In genomic region chr5:8797987-8798751, GRCm38 (mm10) we compare ENCODE assay signal across 8 mouse cellular contexts. TPM values are rescaled to one million over a fixed set of nuclear protein-coding genes. Genes with fewer than 3 reads are reported as not detected.
A peak's percentile ranks its signal among the peaks of the same experiment; 100 is the strongest.
DNase-seq lines count a peak whose midpoint lies in the region; ATAC-seq and TF ChIP-seq lines count a peak whose summit lies in the region.

Gene Abcb1b, plus strand, starts transcription at chr5:8798147.

- no peak for TF ChIP-seq POLR2A in ES-Bruce4 (IDR thresholded peaks at IDR 0.05; ENCODE audit: insufficient read depth, low read length)

- H3K27ac ChIP-seq in ES-Bruce4 (ENCODE audit: insufficient read depth, low read length) = no peak within 1 kb of the TSS
- H3K27ac ChIP-seq in forebrain, embryonic 14.5 days (ENCODE audit: low read depth, low read length) = no peak within 1 kb of the TSS
- H3K27ac ChIP-seq in liver, embryonic 16.5 days (ENCODE audit: low read length) = no peak within 1 kb of the TSS
- no peak within 1 kb of the TSS for H3K27ac ChIP-seq in neural tube, embryonic 11.5 days (ENCODE audit: low read depth, low read length)
- H3K27ac ChIP-seq in stomach, postnatal 0 days (replicated peaks) = 0 out of 2 replicates have a peak within 1 kb of the TSS, but pooled peaks have one; percentile 13

- TF ChIP-seq CTCF in ES-Bruce4 (IDR thresholded peaks at IDR 0.05; ENCODE audit: low read depth, low read length) = no peak
- TF ChIP-seq CTCF in stomach, postnatal 0 days (IDR thresholded peaks at IDR 0.05; ENCODE audit: low read depth) = no peak

- DNase-seq in cerebellum, adult 11 months = peak; percentile 1
- peak; percentile 66 for DNase-seq in forebrain, embryonic 14.5 days (ENCODE audit: low spot score)
- DNase-seq in heart, postnatal 10 days = peak; percentile 56 to 67
- peak; percentile 39 to 47 for DNase-seq in kidney, postnatal 4 days
- DNase-seq in neural tube, embryonic 11.5 days (ENCODE audit: low spot score) = peak; percentile 67
- DNase-seq in stomach, postnatal 0 days (ENCODE audit: low spot score) = peak; percentile 42

- H3K4me2 ChIP-seq in forebrain, embryonic 14.5 days (ENCODE audit: low read length) = peak within 1 kb of the TSS; percentile 99
- peak within 1 kb of the TSS; percentile 79 for H3K4me2 ChIP-seq in liver, embryonic 16.5 days (ENCODE audit: low read depth, low read length)
- peak within 1 kb of the TSS; percentile 98 for H3K4me2 ChIP-seq in neural tube, embryonic 11.5 days (ENCODE audit: low read depth)
- peak within 1 kb of the TSS; percentile 89 for H3K4me2 ChIP-seq in stomach, postnatal 0 days (replicated peaks; ENCODE audit: low read depth)

- H3K4me3 ChIP-seq in ES-Bruce4 (ENCODE audit: low read depth, low read length) = peak within 1 kb of the TSS; percentile 77
- H3K4me3 ChIP-seq in forebrain, embryonic 14.5 days (ENCODE audit: low read depth, low read length) = peak within 1 kb of the TSS; percentile 50
- peak within 1 kb of the TSS; percentile 53 for H3K4me3 ChIP-seq in liver, embryonic 16.5 days (ENCODE audit: low read depth, low read length)
- H3K4me3 ChIP-seq in neural tube, embryonic 11.5 days (ENCODE audit: low read depth, low read length) = peak within 1 kb of the TSS; percentile 50
- H3K4me3 ChIP-seq in stomach, postnatal 0 days (ENCODE audit: low read depth, low read length) = peak within 1 kb of the TSS; percentile 54

- whole genome bisulfite sequencing in forebrain, embryonic 14.5 days = under 1% methylated on average over 48 of the region's 48 CpGs
- under 1% methylated on average over 48 of the region's 48 CpGs for WGBS in liver, embryonic 16.5 days (ENCODE audit: insufficient replicate concordance)
- 1% methylated on average over 48 of the region's 48 CpGs for WGBS in neural tube, embryonic 11.5 days
- under 1% methylated on average over 44 of the region's 48 CpGs for WGBS in stomach, postnatal 0 days

- H3K36me3 ChIP-seq in ES-Bruce4 (ENCODE audit: control insufficient read depth, insufficient read depth, low read length, poor library complexity, severe bottlenecking) = no peaks in the 10 kb centered on the region
- no peaks in the 10 kb centered on the region for H3K36me3 ChIP-seq in forebrain, embryonic 14.5 days (ENCODE audit: control insufficient read depth, insufficient read depth, low read length)
- H3K36me3 ChIP-seq in liver, embryonic 16.5 days (ENCODE audit: control insufficient read depth, insufficient read depth) = no peaks in the 10 kb centered on the region
- no peaks in the 10 kb centered on the region for H3K36me3 ChIP-seq in neural tube, embryonic 11.5 days (ENCODE audit: control insufficient read depth, insufficient read depth, low read length)
- H3K36me3 ChIP-seq in stomach, postnatal 0 days (ENCODE audit: control insufficient read depth, insufficient read depth, low read length) = no peaks in the 10 kb centered on the region

- intact Hi-C loops in heart, postnatal 10 days (cut with DNase I) = no loop called here

- TF ChIP-seq EP300 in ES-Bruce4 (IDR thresholded peaks at IDR 0.05; ENCODE audit: insufficient read depth, low read depth, low read length) = no peak
- TF ChIP-seq EP300 in stomach, postnatal 0 days (optimal IDR thresholded peaks at IDR 0.05) = no peak

- peak within 1 kb of the TSS; percentile 70 for H3K9ac ChIP-seq in ES-Bruce4 (ENCODE audit: low read depth, poor library complexity, severe bottlenecking)
- H3K9ac ChIP-seq in forebrain, embryonic 14.5 days (ENCODE audit: low read length) = peak within 1 kb of the TSS; percentile 59
- H3K9ac ChIP-seq in liver, embryonic 16.5 days (ENCODE audit: low read depth, low read length) = peak within 1 kb of the TSS; percentile 35; the same call in 1 of the 2 replicates
- H3K9ac ChIP-seq in neural tube, embryonic 11.5 days (ENCODE audit: low read length) = peak within 1 kb of the TSS; percentile 60
- peak within 1 kb of the TSS; percentile 61 for H3K9ac ChIP-seq in stomach, postnatal 0 days (ENCODE audit: low read length)

- H3K27me3 ChIP-seq in ES-Bruce4 (ENCODE audit: control insufficient read depth, insufficient read depth, low read length, poor library complexity, severe bottlenecking) = no peaks in the 10 kb centered on the region
- H3K27me3 ChIP-seq in forebrain, embryonic 14.5 days (replicated peaks; ENCODE audit: control insufficient read depth, insufficient read depth, low read length) = no peaks in the 10 kb centered on the region
- H3K27me3 ChIP-seq in liver, embryonic 16.5 days (ENCODE audit: control insufficient read depth, insufficient read depth, low read depth, low read length) = peaks cover 8% of the 10 kb centered on the region
- no peaks in the 10 kb centered on the region for H3K27me3 ChIP-seq in neural tube, embryonic 11.5 days (ENCODE audit: control insufficient read depth, insufficient read depth, low read length)
- no peaks in the 10 kb centered on the region for H3K27me3 ChIP-seq in stomach, postnatal 0 days (ENCODE audit: control insufficient read depth, insufficient read depth, low read length)

- ATAC-seq in forebrain, embryonic 14.5 days = peak; percentile 91
- peak; percentile 43; the same call in 1 of the 2 replicates for ATAC-seq in liver, embryonic 16.5 days (ENCODE audit: low read depth)
- peak; percentile 84 for ATAC-seq in neural tube, embryonic 11.5 days (ENCODE audit: insufficient read depth, low FRiP score, low TSS enrichment)
- peak; percentile 78 for ATAC-seq in stomach, postnatal 0 days (ENCODE audit: low FRiP score, low TSS enrichment)

- no peaks in the 10 kb centered on the region for H3K4me1 ChIP-seq in ES-Bruce4 (ENCODE audit: control insufficient read depth, insufficient read depth, low read length)
- H3K4me1 ChIP-seq in forebrain, embryonic 14.5 days (ENCODE audit: control insufficient read depth, insufficient read depth, low read length) = peaks cover 4% of the 10 kb centered on the region; the same call in 1 of the 2 replicates
- H3K4me1 ChIP-seq in liver, embryonic 16.5 days (ENCODE audit: control insufficient read depth, low read depth, low read length) = no peaks in the 10 kb centered on the region
- no peaks in the 10 kb centered on the region for H3K4me1 ChIP-seq in neural tube, embryonic 11.5 days (ENCODE audit: control insufficient read depth, insufficient read depth, low read length)
- H3K4me1 ChIP-seq in stomach, postnatal 0 days (replicated peaks; ENCODE audit: control insufficient read depth, insufficient read depth) = no peaks in the 10 kb centered on the region

- H3K9me3 ChIP-seq in ES-Bruce4 (replicated peaks; ENCODE audit: control insufficient read depth, insufficient read depth, low read length, poor library complexity, severe bottlenecking) = no peaks in the 10 kb centered on the region
- H3K9me3 ChIP-seq in forebrain, embryonic 14.5 days (replicated peaks; ENCODE audit: control insufficient read depth, low read length) = no peaks in the 10 kb centered on the region
- H3K9me3 ChIP-seq in liver, embryonic 16.5 days (replicated peaks; ENCODE audit: control insufficient read depth, low read length) = no peaks in the 10 kb centered on the region
- no peaks in the 10 kb centered on the region for H3K9me3 ChIP-seq in neural tube, embryonic 11.5 days (ENCODE audit: control insufficient read depth, low read length)
- no peaks in the 10 kb centered on the region for H3K9me3 ChIP-seq in stomach, postnatal 0 days (ENCODE audit: control insufficient read depth, low read length)

RNA-seq across cellular contexts. Expression of gene Abcb1b, which starts in this region (rescaled TPM):
- polyA plus RNA-seq in ES-Bruce4 (2011; ENCODE audit: insufficient read depth, insufficient read length, low read depth, missing spikeins) = 67.2 and 68.5 TPM in 2 replicates
- 0.30 and 0.80 TPM in 2 replicates for polyA plus RNA-seq in forebrain, embryonic 14.5 days (2014; fragmentation: Nextera tagmentation; extraction: Ambion mirVana)
- total RNA-seq in heart, postnatal 10 days (2021) = 1 to 10 TPM; 1.8 to 2.8 TPM
- 0.53 and 0.68 TPM in 2 replicates for polyA plus RNA-seq in liver, embryonic 16.5 days (2015; fragmentation: Nextera tagmentation; extraction: Ambion mirVana)
- 0.82 and 1.2 TPM in 2 replicates for polyA plus RNA-seq in neural tube, embryonic 11.5 days (2014; fragmentation: Nextera tagmentation; extraction: Ambion mirVana)
- 2.2 and 2.6 TPM in 2 replicates for polyA plus RNA-seq in stomach, postnatal 0 days (2015; fragmentation: Nextera tagmentation; extraction: Ambion mirVana)

Comparison
In these comparisons a context has a peak if more than half of its experiments do, and no peak if none do; other contexts are left out.
1. RNA of gene Abcb1b (polyA plus RNA-seq): 67.2 to 68.5 TPM in ES-Bruce4; 2.2 to 2.6 TPM in stomach, postnatal 0 days, 0.82 to 1.2 TPM in neural tube, embryonic 11.5 days, 0.53 to 0.68 TPM in liver, embryonic 16.5 days and 0.30 to 0.80 TPM in forebrain, embryonic 14.5 days; every median in the first group is over 10 times any median in the second.
2. Peak in DNase-seq, ATAC-seq, H3K4me3 ChIP-seq, H3K9ac ChIP-seq and H3K4me2 ChIP-seq in forebrain, embryonic 14.5 days; RNA of the gene not detected or under 1 TPM.
3. Peak in ATAC-seq, H3K4me3 ChIP-seq, H3K9ac ChIP-seq and H3K4me2 ChIP-seq in liver, embryonic 16.5 days; RNA of the gene not detected or under 1 TPM.
4. DNase-seq: peak in every context shown above with its lines; median percentile 67 in neural tube, embryonic 11.5 days; 66 in forebrain, embryonic 14.5 days; 62 in heart, postnatal 10 days; 43 in kidney, postnatal 4 days; 42 in stomach, postnatal 0 days; 1 in cerebellum, adult 11 months.
5. Peak in every context shown above with its lines, with median percentiles within 50 percentile points of each other: H3K4me3 ChIP-seq, H3K9ac ChIP-seq, ATAC-seq and H3K4me2 ChIP-seq.